Mouse (Mus musculus) forebrain, embryonic 12.5 days (tissue): Measurements from ENCODE around the gene Tedc2. TPM values are rescaled to one million over a fixed set of nuclear protein-coding genes. Genes with fewer than 3 reads are reported as not detected.

Source experiments
- ATAC-seq: fragments of 200-750 bp; cut with Nextera tagmentation; 2 replicates; pipeline ENCODE4 v1.8.0; 2017; ENCODE audit warnings: moderate TSS enrichment; ENCODE audit not compliant: low FRiP score
- H3K27ac ChIP-seq: fragments of 300-500 bp; sonication (generic); 2 replicates; pipeline ENCODE4 v1.5.1; 2016; ENCODE audit warnings: mild to moderate bottlenecking
- H3K27me3 ChIP-seq: fragments of 300-500 bp; sonication (generic); 2 replicates; pipeline ENCODE4 v1.6.1; 2016; ENCODE audit warnings: mild to moderate bottlenecking
- H3K36me3 ChIP-seq: fragments of 300-500 bp; sonication (generic); replicated peaks from 2 replicates; pipeline ENCODE4 v1.6.1; 2016; ENCODE audit warnings: mild to moderate bottlenecking
- H3K4me1 ChIP-seq: fragments of 300-500 bp; sonication (generic); 2 replicates; pipeline ENCODE4 v1.6.1; 2016
- H3K4me2 ChIP-seq: fragments of 300-500 bp; sonication (generic); 2 replicates; pipeline ENCODE4 v1.6.1; 2016; ENCODE audit warnings: mild to moderate bottlenecking, moderate library complexity
- H3K4me3 ChIP-seq: fragments of 300-500 bp; sonication (generic); replicated peaks from 2 replicates; pipeline ENCODE4 v1.5.1; 2016; ENCODE audit warnings: mild to moderate bottlenecking
- H3K9ac ChIP-seq: fragments of 300-500 bp; sonication (generic); 2 replicates; pipeline ENCODE4 v1.6.1; 2016; ENCODE audit warnings: mild to moderate bottlenecking
- H3K9me3 ChIP-seq: fragments of 300-500 bp; sonication (generic); 2 replicates; pipeline ENCODE4 v1.6.1; 2016
- WGBS: fragments of 180-500 bp; shearing (Covaris S2); methylation state at CpG from one replicate; pipeline ENCODE4 v1.1.7; 2016; 5-methylcytosine and 5-hydroxymethylcytosine counted together
- polyA plus RNA-seq: library from polyadenylated mRNA; unstranded; fragments of >200 nt; fragmentation: Nextera tagmentation; extraction: Ambion mirVana; gene quantifications from 2 replicates; pipeline ENCODE4 v1.2.1, GENCODE M21; 2016

Tedc2 gene
- polyA plus RNA-seq = 15.3 and 16.7 TPM in 2 replicates

DNA sequence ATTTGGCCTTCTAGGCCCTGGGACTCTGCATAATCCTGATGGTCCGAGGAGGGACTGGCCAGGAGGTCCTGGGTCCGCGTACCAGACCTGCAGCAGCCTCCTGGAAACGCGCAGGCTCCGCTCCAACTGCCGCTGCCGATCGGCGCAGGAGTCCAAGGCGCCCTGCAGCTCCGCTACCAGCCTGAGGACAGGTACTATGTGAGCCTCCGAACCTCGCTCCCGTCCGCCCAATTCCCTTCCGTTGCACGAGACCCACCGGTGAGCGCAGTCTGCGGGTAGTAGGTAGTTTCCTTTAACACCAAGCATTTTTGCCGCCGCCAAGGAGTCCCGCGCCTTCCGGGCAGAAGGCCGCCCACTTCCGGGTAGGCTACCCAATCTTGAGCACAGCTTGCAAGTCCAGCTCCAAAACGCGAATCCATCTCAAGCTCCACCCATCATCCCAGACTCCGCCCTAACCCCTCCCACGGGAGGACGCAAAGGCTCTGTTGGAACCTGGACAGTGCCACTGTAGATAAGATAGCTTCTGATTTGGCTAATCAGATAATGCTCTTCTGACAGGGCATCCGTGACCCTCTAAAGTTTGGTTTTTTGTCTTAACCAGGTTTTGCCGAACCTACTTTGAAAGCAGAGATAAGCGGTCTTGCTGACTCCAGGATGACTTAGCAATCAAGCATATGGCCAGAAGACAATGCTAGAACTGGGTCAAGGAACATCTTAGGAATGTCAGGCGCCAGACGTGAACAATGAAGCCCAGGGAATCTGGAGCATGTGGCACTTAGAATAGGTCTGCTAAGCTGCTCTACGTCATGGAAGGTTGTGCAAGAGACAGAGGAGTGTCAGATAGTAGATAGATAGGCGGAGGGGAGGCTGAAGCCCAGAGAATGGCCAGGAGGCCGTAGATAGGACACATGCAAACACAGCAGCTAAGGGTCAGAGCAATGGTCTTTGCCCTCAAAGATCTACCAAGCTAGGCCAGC, at the start of gene Tedc2:
TSS of gene Tedc2 (minus strand) at position 417 of the 977 bp plus-strand sequence.
- peak within 1 kb of the TSS; percentile 85 for H3K4me3 ChIP-seq
- H3K27ac ChIP-seq = peak within 1 kb of the TSS; percentile 48; the same call in 1 of the 2 replicates
- 6% methylated on average over 41 of the region's 41 CpGs for WGBS
- H3K4me1 ChIP-seq = peaks cover 18% of the 10 kb centered on the region
- H3K27me3 ChIP-seq = no peaks in the 10 kb centered on the region
- peaks cover 60% of the 10 kb centered on the region for H3K36me3 ChIP-seq
- peak within 1 kb of the TSS; percentile 74 for H3K9ac ChIP-seq
- no peaks in the 10 kb centered on the region for H3K9me3 ChIP-seq
- peak; percentile 95 for ATAC-seq
- H3K4me2 ChIP-seq = peak within 1 kb of the TSS; percentile 93

DNA sequence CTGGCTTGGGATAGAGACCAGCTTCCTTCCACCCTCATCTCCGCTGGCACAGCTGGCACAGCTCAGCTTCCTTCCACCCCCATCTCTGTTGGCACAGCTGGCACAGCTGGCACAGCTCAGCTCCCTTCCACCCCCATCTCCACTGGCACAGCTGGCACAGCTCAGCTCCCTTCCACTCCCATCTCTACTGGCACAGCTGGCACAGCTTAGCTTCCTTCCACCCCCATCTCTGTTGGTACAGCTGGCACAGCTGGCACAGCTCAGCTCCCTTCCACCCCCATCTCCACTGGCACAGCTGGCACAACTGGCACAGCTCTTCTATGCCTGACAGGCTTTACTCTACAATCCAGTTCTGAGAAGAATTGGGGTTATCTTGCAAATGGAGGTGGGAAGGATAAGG, 46.5 kb upstream of the Tedc2 start:
- H3K4me3 ChIP-seq = no peak overlapping the region
- no peak overlapping the region for H3K9ac ChIP-seq
- H3K9me3 ChIP-seq = no peaks in the 10 kb centered on the region
- H3K27me3 ChIP-seq = 0 out of 2 replicates have a peak, but pooled peaks cover 3% of the 10 kb centered on the region
- ATAC-seq = no peak
- no peaks in the 10 kb centered on the region for H3K36me3 ChIP-seq
- H3K27ac ChIP-seq = no peak overlapping the region
- H3K4me1 ChIP-seq = no peaks in the 10 kb centered on the region
- 100% methylated on average over 1 of the region's 1 CpGs for WGBS
- H3K4me2 ChIP-seq = no peak overlapping the region

DNA sequence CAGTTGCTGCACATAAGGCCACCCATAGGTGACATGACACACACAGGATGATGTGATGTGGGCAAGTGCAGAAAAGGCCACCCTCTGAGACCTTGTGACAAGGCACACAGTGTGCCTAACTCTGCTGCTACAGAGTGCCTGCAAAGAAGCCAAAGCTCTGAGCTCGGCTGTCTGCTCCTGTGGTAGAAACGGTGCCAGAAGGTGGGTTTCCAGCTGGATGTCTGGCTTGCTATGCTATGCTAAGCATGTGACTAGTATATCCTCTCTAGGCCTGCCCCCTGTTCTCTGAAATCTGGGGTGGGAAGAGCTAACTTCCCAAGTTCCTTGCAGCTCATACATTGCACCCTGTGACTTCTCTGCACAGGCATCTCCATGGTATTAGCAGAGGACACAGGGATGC, 44.1 kb upstream of the Tedc2 start:
- Histone ChIP-seq H3K36me3 (no peaks in the 10 kb centered on the region), H3K27ac (no peak overlapping the region), H3K4me2 (no peak overlapping the region), H3K4me1 (no peaks in the 10 kb centered on the region), H3K4me3 (no peak overlapping the region), H3K27me3 (0 out of 2 replicates have a peak, but pooled peaks cover 3% of the 10 kb centered on the region), H3K9ac (no peak overlapping the region), H3K9me3 (no peaks in the 10 kb centered on the region)
- ATAC-seq = no peak
- WGBS = 91% methylated on average over 2 of the region's 2 CpGs

DNA sequence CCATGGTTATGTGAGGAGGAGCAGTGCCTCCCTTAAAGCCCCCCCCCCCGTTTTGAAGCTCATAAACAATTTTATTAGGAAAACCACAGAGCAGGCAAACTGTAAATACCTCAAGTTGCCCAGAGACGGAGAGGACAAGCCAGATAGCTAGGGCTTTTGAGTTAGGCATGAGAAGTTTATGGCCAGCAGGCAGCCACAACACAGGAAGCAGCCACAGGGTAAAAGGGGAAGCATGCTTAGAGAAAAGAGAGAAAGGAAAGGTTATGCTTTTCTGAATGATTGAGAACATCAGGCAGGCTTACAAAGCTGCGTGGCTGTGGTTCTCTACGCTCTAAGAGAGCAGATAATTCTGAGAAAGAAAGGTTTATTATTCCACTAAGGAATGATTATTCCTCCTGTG, 39.9 kb upstream of the Tedc2 start:
- Histone ChIP-seq H3K27me3 (no peaks in the 10 kb centered on the region), H3K36me3 (no peaks in the 10 kb centered on the region), H3K4me1 (no peaks in the 10 kb centered on the region), H3K9me3 (no peaks in the 10 kb centered on the region), H3K4me3 (no peak overlapping the region), H3K27ac (no peak overlapping the region), H3K9ac (no peak overlapping the region), H3K4me2 (no peak overlapping the region)
- WGBS = 82% methylated on average over 4 of the region's 4 CpGs
- ATAC-seq = no peak

DNA sequence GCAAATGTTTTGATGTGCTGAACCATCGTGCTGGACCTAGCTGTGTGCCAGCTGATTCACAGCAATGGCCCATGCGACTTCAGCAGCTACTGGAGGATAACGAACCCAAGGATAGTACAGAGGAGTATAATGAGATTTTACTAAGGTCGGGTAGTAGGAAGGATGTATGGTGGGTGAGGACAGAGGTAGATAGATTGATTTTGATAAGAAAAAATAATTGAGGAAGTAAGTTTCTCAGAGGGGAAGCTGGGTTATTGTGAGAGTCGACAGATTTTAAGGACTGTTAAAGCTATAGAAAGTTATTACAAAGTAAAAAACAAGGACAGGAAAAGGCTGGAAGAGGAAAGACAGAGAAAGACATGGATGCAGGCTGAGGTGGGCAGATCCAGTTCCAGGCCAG, 39.1 kb upstream of the Tedc2 start:
- Histone ChIP-seq H3K4me3 (no peak overlapping the region), H3K4me1 (no peaks in the 10 kb centered on the region), H3K27ac (no peak overlapping the region), H3K4me2 (no peak overlapping the region), H3K9me3 (no peaks in the 10 kb centered on the region), H3K27me3 (no peaks in the 10 kb centered on the region), H3K36me3 (no peaks in the 10 kb centered on the region), H3K9ac (no peak overlapping the region)
- 79% methylated on average over 5 of the region's 5 CpGs for WGBS
- ATAC-seq = no peak

DNA sequence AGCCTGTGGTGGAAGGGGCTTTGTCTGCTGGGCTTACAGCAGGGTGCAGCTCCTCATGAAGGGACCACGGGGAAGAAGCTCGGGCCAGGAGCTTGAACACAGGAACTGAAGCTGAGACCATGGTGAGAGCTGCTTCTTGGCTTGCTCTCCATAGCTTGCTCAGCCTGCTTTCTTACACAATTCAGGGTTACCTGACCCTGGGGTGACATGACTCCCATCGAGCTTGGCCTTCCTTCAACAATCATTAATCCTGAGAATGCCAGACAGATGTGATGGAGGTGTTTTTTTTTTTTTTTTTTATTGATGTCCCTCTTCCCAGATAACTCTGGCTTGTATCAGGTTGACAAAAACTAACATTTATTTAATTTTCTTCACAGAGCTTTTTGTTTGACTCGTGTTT, 38.3 kb upstream of the Tedc2 start:
- Histone ChIP-seq H3K4me2 (no peak overlapping the region), H3K9ac (no peak overlapping the region), H3K9me3 (no peaks in the 10 kb centered on the region), H3K4me3 (no peak overlapping the region), H3K4me1 (no peaks in the 10 kb centered on the region), H3K36me3 (no peaks in the 10 kb centered on the region), H3K27ac (no peak overlapping the region), H3K27me3 (no peaks in the 10 kb centered on the region)
- no peak for ATAC-seq
- 75% methylated on average over 4 of the region's 4 CpGs for WGBS

DNA sequence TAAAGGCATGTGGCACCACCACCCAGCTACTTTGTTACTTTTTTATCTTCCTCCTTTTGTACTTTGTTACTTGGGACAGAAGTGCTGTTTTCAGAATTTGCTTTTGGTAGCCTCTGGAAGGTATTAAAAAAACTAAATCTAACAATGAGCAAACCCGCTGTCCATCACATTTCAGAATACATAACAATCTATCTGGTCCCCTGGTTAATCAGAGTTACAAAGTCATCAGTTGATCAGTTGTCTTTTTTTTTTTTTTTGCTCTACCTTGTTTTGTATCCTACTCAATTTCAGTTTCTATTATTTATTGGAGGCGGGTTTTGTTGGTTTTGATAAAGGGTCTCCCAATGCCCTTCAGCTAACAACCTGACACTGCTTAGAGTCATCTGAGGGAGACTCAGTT, 31.7 kb upstream of the Tedc2 start:
- H3K4me3 ChIP-seq = no peak overlapping the region
- H3K4me2 ChIP-seq = no peak overlapping the region
- no peaks in the 10 kb centered on the region for H3K27me3 ChIP-seq
- no peak overlapping the region for H3K9ac ChIP-seq
- WGBS = 92% methylated on average over 2 of the region's 2 CpGs
- H3K4me1 ChIP-seq = peaks cover 14% of the 10 kb centered on the region
- 0 out of 2 replicates have a peak overlapping the region, but pooled peaks have one; percentile 85 for H3K27ac ChIP-seq
- ATAC-seq = no peak
- H3K36me3 ChIP-seq = peaks cover 16% of the 10 kb centered on the region
- H3K9me3 ChIP-seq = no peaks in the 10 kb centered on the region

DNA sequence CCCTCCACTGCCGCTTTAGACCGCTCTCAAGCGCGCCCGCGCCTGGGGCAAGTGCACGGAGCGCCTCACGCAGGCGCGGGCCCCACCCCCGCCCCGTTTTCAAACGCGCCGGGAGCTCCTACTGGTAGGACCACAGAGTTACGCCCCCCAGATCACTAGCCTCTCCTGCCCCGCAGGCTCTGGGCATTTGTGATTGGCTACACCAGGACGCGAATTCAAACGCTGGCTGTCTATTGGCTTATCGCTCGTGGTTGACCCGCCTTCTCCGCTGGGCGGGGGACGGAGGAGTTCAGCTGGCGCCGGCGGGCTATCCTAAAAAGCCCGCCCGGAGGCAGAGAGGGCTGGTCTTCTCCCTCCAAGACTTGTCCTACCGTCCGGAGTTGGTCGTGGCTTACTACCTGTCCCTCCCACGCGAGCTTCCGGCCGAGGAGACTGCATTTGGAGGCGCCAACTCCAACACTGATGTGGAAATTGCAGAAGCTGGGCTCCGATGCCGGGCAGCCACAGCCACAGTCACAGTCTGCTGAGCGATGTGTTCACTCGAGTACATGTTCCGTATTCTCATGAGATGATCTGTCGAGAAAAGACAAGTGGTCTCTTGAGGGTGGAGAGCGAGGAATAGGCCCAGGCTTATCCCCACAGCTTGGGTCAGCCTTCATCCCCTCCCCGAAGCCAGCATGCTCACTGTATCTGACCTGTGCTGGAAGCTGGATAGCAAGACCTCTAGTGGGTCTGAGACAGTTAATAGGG, 30.8 kb upstream of the Tedc2 start, which contains the start of gene Ccnf:
TSS of gene Ccnf (minus strand) at position 165 of the 750 bp plus-strand sequence.
- Histone ChIP-seq H3K4me1 (peaks cover 14% of the 10 kb centered on the region), H3K9ac (peak within 1 kb of the TSS; percentile 85), H3K9me3 (no peaks in the 10 kb centered on the region), H3K27ac (peak within 1 kb of the TSS; percentile 85), H3K4me3 (peak within 1 kb of the TSS; percentile 78), H3K4me2 (peak within 1 kb of the TSS; percentile 71), H3K27me3 (no peaks in the 10 kb centered on the region), H3K36me3 (peaks cover 24% of the 10 kb centered on the region)
- ATAC-seq = peak; percentile 100
- WGBS = under 1% methylated on average over 48 of the region's 48 CpGs

DNA sequence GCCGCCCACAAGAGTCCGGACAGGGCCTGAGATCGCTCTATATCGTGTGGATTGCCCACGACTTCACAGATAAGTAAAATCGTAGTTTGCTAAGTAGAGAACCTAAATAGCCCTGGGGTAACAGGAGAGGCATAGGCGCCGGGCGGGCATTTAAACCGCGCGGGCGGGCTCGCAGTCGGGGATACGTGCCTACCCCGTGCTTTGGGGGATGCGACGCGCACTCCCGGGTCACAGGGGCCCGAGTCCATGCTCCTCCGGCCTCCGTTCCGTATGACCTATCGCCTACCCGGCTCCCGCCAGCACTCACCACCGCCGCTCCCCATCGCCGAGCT, 30.3 kb upstream of the Tedc2 start:
- Histone ChIP-seq H3K27me3 (no peaks in the 10 kb centered on the region), H3K4me3 (peak overlapping the region; percentile 78), H3K36me3 (peaks cover 29% of the 10 kb centered on the region), H3K4me2 (peak overlapping the region; percentile 71), H3K27ac (peak overlapping the region; percentile 76), H3K9me3 (no peaks in the 10 kb centered on the region), H3K4me1 (peaks cover 14% of the 10 kb centered on the region), H3K9ac (peak overlapping the region; percentile 85)
- no peak for ATAC-seq
- under 1% methylated on average over 32 of the region's 32 CpGs for WGBS

DNA sequence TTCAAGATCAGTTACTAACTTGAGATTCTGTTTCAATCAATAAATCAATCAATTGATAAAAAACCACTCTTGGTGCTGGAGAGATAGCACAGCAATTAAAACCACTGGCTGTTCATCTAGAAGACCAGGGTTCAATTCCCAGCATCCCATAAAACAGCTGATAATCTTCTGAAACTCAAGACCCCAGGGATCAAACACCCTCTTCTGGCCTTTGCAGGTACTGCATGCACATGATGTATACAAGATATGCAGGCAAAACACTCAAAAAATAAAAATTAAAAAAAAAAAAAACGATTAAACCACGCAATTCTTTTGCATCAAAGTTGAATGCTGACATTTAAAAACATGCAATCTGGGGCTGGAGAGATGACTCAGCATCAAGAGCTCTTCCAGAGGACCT, 28.0 kb upstream of the Tedc2 start:
- Histone ChIP-seq H3K4me2 (no peak overlapping the region; the same call in 1 of the 2 replicates), H3K27me3 (no peaks in the 10 kb centered on the region), H3K9ac (no peak overlapping the region), H3K9me3 (peaks cover 7% of the 10 kb centered on the region; the same call in 1 of the 2 replicates), H3K4me3 (no peak overlapping the region), H3K27ac (no peak overlapping the region), H3K4me1 (peaks cover 14% of the 10 kb centered on the region), H3K36me3 (peaks cover 47% of the 10 kb centered on the region)
- ATAC-seq = no peak
- 98% methylated on average over 2 of the region's 2 CpGs for WGBS

DNA sequence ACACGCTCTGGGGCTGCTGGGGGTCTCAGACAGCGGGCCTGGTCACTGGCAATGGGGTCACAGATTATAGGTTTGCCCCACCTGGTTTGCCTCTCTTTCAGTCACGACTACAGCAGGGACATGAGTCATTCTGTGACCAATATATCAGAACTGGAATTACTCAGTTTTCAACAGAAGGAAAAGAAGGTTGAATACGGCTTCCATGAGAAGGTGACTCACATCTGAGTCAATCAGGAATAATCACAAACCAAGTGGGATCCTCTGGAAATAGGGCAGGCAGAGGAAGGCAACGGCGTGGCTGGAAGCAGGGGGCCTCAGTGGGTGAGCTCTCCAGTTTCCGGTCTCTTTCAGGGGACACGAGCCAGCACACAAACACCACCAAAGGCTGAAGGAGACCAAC, 23.4 kb upstream of the Tedc2 start:
- Histone ChIP-seq H3K4me2 (no peak overlapping the region), H3K9me3 (peaks cover 7% of the 10 kb centered on the region; the same call in 1 of the 2 replicates), H3K27me3 (no peaks in the 10 kb centered on the region), H3K27ac (no peak overlapping the region), H3K4me1 (no peaks in the 10 kb centered on the region), H3K9ac (no peak overlapping the region), H3K4me3 (no peak overlapping the region), H3K36me3 (peaks cover 92% of the 10 kb centered on the region)
- ATAC-seq = no peak
- 95% methylated on average over 8 of the region's 8 CpGs for WGBS

DNA sequence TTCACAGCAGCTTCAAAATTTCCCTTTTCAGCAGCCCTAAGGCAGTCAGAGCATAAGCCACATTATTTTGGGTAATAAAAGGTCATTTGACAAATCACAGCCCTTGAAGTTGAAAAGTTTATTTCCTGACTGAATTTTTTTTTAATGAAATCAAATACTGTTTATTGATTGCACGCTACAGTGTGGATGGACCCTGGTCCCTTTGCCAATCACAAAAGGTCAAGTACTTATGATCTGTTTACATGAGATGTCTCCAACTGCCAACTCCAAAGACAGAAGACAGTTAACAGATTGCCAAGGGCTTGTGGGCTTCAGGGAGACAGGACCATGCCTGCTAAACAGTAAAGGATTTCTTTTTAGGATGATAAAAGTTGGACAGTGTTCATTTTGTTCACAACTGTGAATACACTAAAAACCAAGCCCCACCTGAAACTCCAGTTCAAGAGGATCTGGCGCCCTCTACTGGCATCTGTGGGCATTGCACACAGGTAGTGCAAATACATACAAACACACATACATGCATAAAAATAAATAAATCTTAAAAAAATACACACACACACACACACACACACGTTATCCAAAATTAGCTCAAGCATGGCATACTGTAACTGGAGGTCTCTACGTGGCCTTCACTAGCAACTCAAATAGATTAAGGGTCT, 22.8 kb upstream of the Tedc2 start:
- 88% methylated on average over 4 of the region's 4 CpGs for WGBS
- Histone ChIP-seq H3K4me1 (no peaks in the 10 kb centered on the region), H3K27me3 (no peaks in the 10 kb centered on the region), H3K36me3 (peaks cover 92% of the 10 kb centered on the region), H3K4me2 (no peak overlapping the region), H3K9ac (no peak overlapping the region), H3K9me3 (peaks cover 7% of the 10 kb centered on the region; the same call in 1 of the 2 replicates), H3K4me3 (no peak overlapping the region), H3K27ac (no peak overlapping the region)
- no peak for ATAC-seq
